Mouse (Mus musculus): ENCODE results near the gene Ccdc28a. TPM values are rescaled to one million over a fixed set of nuclear protein-coding genes. Genes with fewer than 3 reads are reported as not detected.

Gene Ccdc28a
- total and polyA plus RNA-seq, 2 experiments, result 20.9 to 21.7 TPM

DNA sequence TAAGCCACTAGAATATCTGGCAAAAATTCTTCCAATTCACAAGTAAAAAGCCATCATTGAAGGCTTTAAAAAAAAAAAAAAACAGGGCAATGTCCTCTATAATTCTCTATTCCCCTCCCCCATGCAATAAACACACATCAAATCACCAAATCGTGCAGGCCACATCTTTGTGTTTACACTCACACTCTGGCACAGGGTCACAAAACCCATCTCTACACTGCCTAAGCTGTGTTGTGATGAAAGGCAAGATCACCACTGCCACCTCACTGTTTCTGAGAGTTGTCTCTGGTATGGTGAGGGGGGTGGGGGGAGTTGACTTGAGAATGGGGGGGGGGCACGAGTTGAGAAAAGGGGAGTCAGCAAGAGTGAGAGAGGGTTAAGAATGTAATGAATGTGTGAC is 57.5 kb downstream of the Ccdc28a start:
- Histone ChIP-seq H3K36me3 (ENCODE audit: control insufficient read depth, insufficient read depth, low read length) (no peaks in the 10 kb centered on the region), H3K4me3 (ENCODE audit: insufficient read depth, low read depth, low read length) (no peak overlapping the region), H3K27me3 (ENCODE audit: control insufficient read depth, insufficient read depth, low read length) (no peaks in the 10 kb centered on the region), H3K4me1 (ENCODE audit: control insufficient read depth, insufficient read depth, low read length) (no peaks in the 10 kb centered on the region), H3K79me2 (ENCODE audit: control insufficient read depth, insufficient read depth, low read length) (no peaks in the 10 kb centered on the region), H3K9ac (ENCODE audit: low read depth, low read length) (no peak overlapping the region), H3K27ac (replicated peaks; ENCODE audit: insufficient read depth, low read depth, low read length) (no peak overlapping the region)
- TF ChIP-seq CTCF (IDR thresholded peaks at IDR 0.05; ENCODE audit: low read depth, low read length) (no peak), POLR2A (IDR thresholded peaks at IDR 0.05; ENCODE audit: extremely low read depth, insufficient read depth, low read length) (no peak)
- no peak for DNase-seq (ENCODE audit: extremely low read depth, low read depth, low spot score)
- 48% methylated on average over 2 of the region's 2 CpGs for WGBS

DNA sequence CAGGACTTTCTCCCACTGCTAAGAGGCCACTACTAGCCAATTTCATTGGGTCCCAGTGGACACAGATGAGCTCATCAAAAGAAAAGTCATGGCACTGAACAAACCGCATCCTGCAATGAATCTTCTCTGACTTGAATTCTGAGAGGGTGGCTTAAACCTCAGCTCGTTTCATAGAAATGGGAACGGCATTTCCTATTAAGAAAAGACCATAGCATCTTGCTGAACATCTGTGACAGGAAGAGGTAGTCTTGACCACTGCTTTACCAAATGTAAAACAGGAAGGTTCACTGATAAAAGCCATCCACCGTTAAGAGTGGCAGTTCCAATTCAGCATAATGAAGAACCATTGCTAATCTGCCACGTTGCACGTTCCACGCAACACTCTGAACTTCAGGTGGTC is 58.1 kb downstream of the Ccdc28a start:
- Histone ChIP-seq H3K79me2 (ENCODE audit: control insufficient read depth, insufficient read depth, low read length) (no peaks in the 10 kb centered on the region), H3K36me3 (ENCODE audit: control insufficient read depth, insufficient read depth, low read length) (no peaks in the 10 kb centered on the region), H3K27me3 (ENCODE audit: control insufficient read depth, insufficient read depth, low read length) (no peaks in the 10 kb centered on the region), H3K9ac (ENCODE audit: low read depth, low read length) (no peak overlapping the region), H3K4me3 (ENCODE audit: insufficient read depth, low read depth, low read length) (no peak overlapping the region), H3K27ac (replicated peaks; ENCODE audit: insufficient read depth, low read depth, low read length) (no peak overlapping the region), H3K4me1 (ENCODE audit: control insufficient read depth, insufficient read depth, low read length) (no peaks in the 10 kb centered on the region)
- no peak for DNase-seq (ENCODE audit: extremely low read depth, low read depth, low spot score)
- no peak for TF ChIP-seq POLR2A (IDR thresholded peaks at IDR 0.05; ENCODE audit: extremely low read depth, insufficient read depth, low read length)
- TF ChIP-seq CTCF (IDR thresholded peaks at IDR 0.05; ENCODE audit: low read depth, low read length), result no peak
- WGBS, result 83% methylated on average over 7 of the region's 7 CpGs

DNA sequence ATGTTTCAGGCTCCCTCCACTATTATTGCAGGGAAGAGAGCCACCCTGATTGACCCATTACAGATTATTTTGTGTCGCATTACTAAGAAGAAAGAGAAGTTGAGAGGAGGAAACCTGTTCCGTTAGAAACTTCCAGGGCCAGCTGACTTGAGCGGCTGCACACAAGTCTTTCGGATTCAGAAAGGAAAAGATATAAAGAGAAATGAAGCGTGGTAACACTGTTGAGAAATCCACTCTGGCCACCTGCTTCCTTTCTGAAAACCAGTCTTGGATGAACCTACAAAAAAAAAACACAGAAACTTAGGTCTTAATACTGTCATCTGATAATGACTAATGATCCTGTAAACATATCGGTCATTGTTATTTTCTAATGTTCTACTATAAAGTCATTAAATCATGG is 59.7 kb downstream of the Ccdc28a start:
- Histone ChIP-seq H3K9ac (ENCODE audit: low read depth, low read length) (no peak overlapping the region), H3K27ac (replicated peaks; ENCODE audit: insufficient read depth, low read depth, low read length) (no peak overlapping the region), H3K4me1 (ENCODE audit: control insufficient read depth, insufficient read depth, low read length) (no peaks in the 10 kb centered on the region), H3K79me2 (ENCODE audit: control insufficient read depth, insufficient read depth, low read length) (no peaks in the 10 kb centered on the region), H3K27me3 (ENCODE audit: control insufficient read depth, insufficient read depth, low read length) (no peaks in the 10 kb centered on the region), H3K4me3 (ENCODE audit: insufficient read depth, low read depth, low read length) (no peak overlapping the region), H3K36me3 (ENCODE audit: control insufficient read depth, insufficient read depth, low read length) (no peaks in the 10 kb centered on the region)
- no peak for TF ChIP-seq POLR2A (IDR thresholded peaks at IDR 0.05; ENCODE audit: extremely low read depth, insufficient read depth, low read length)
- TF ChIP-seq CTCF (IDR thresholded peaks at IDR 0.05; ENCODE audit: low read depth, low read length), result no peak
- no peak for DNase-seq (ENCODE audit: extremely low read depth, low read depth, low spot score)
- 85% methylated on average over 6 of the region's 6 CpGs for WGBS

Other genes with a start within 250 kb of the Ccdc28a start
- 13.2 and 14.3 TPM in 2 replicates for gene Abracl, start 211.7 kb downstream of the Ccdc28a start, total RNA-seq (2014; rRNA removed)
- gene Abracl, start 211.7 kb downstream of the Ccdc28a start, polyA plus RNA-seq (2012; rRNA removed), result 5.8 and 6.3 TPM in 2 replicates
- gene Reps1, start 179.1 kb downstream of the Ccdc28a start, total RNA-seq (2014; rRNA removed), result 12.2 and 12.4 TPM in 2 replicates
- 16.0 and 17.6 TPM in 2 replicates for gene Reps1, start 179.1 kb downstream of the Ccdc28a start, polyA plus RNA-seq (2012; rRNA removed)
- not detected in 2 replicates for gene Ect2l, start 24.1 kb downstream of the Ccdc28a start, total RNA-seq (2014; rRNA removed)
- not detected in 2 replicates for gene Ect2l, start 24.1 kb downstream of the Ccdc28a start, polyA plus RNA-seq (2012; rRNA removed)
- gene Nhsl1, start 84.0 kb upstream of the Ccdc28a start, total RNA-seq (2014; rRNA removed), result 2.8 and 5.0 TPM in 2 replicates
- 1.5 and 2.6 TPM in 2 replicates for gene Nhsl1, start 84.0 kb upstream of the Ccdc28a start, polyA plus RNA-seq (2012; rRNA removed)

Measured in liver, adult 2 months (tissue).